Mouse (Mus musculus): Measurements from ENCODE around the gene Clba1. TPM values are rescaled to one million over a fixed set of nuclear protein-coding genes. Genes with fewer than 3 reads are reported as not detected.

Clba1 gene
- polyA plus RNA-seq, 1 experiment from 2014 or later: 6.0 TPM

- no peaks in the 10 kb centered on the region for H3K4me1 ChIP-seq (ENCODE audit: control insufficient read depth, insufficient read depth, low read length)
- H3K27me3 ChIP-seq (ENCODE audit: control insufficient read depth, insufficient read depth, low read length): no peaks in the 10 kb centered on the region; the same call in 1 of the 2 replicates
- no peak overlapping the region for H3K4me2 ChIP-seq (ENCODE audit: low read depth, low read length)
- no peaks in the 10 kb centered on the region for H3K36me3 ChIP-seq (ENCODE audit: control insufficient read depth, insufficient read depth)
- ATAC-seq (replicated peaks; ENCODE audit: extremely low read depth, insufficient read depth, low FRiP score): no peak
- WGBS: 72% methylated on average over 11 of the region's 11 CpGs
- H3K9me3 ChIP-seq (replicated peaks; ENCODE audit: control insufficient read depth, low read length): no peaks in the 10 kb centered on the region
- H3K4me3 ChIP-seq (ENCODE audit: low read length): no peak overlapping the region
- no peak overlapping the region for H3K9ac ChIP-seq (ENCODE audit: low read length)
- H3K27ac ChIP-seq (ENCODE audit: low read length): no peak overlapping the region
Observed at GRCm38 (mm10) chr12:112849235-112850022, 40.7 kb downstream of the Clba1 start.

- H3K4me3 ChIP-seq (ENCODE audit: low read length): no peak overlapping the region
- no peak overlapping the region for H3K27ac ChIP-seq (ENCODE audit: low read length)
- no peaks in the 10 kb centered on the region for H3K4me1 ChIP-seq (ENCODE audit: control insufficient read depth, insufficient read depth, low read length)
- H3K9me3 ChIP-seq (replicated peaks; ENCODE audit: control insufficient read depth, low read length): no peaks in the 10 kb centered on the region
- no peaks in the 10 kb centered on the region; the same call in 1 of the 2 replicates for H3K27me3 ChIP-seq (ENCODE audit: control insufficient read depth, insufficient read depth, low read length)
- no peak overlapping the region for H3K9ac ChIP-seq (ENCODE audit: low read length)
- 88% methylated on average over 9 of the region's 9 CpGs for WGBS
- ATAC-seq (replicated peaks; ENCODE audit: extremely low read depth, insufficient read depth, low FRiP score): no peak
- no peaks in the 10 kb centered on the region for H3K36me3 ChIP-seq (ENCODE audit: control insufficient read depth, insufficient read depth)
- no peak overlapping the region for H3K4me2 ChIP-seq (ENCODE audit: low read depth, low read length)
Observed at GRCm38 (mm10) chr12:112850344-112850743, 41.6 kb downstream of the Clba1 start.

GRCm38 (mm10) chr12:112851116-112851515, 42.4 kb downstream of the Clba1 start:
- WGBS: 19% methylated on average over 7 of the region's 8 CpGs
- no peaks in the 10 kb centered on the region; the same call in 1 of the 2 replicates for H3K27me3 ChIP-seq (ENCODE audit: control insufficient read depth, insufficient read depth, low read length)
- H3K4me3 ChIP-seq (ENCODE audit: low read length): no peak overlapping the region
- H3K27ac ChIP-seq (ENCODE audit: low read length): no peak overlapping the region
- ATAC-seq (replicated peaks; ENCODE audit: extremely low read depth, insufficient read depth, low FRiP score): no peak
- H3K36me3 ChIP-seq (ENCODE audit: control insufficient read depth, insufficient read depth): no peaks in the 10 kb centered on the region
- no peak overlapping the region for H3K4me2 ChIP-seq (ENCODE audit: low read depth, low read length)
- H3K9me3 ChIP-seq (replicated peaks; ENCODE audit: control insufficient read depth, low read length): no peaks in the 10 kb centered on the region
- no peak overlapping the region for H3K9ac ChIP-seq (ENCODE audit: low read length)
- no peaks in the 10 kb centered on the region for H3K4me1 ChIP-seq (ENCODE audit: control insufficient read depth, insufficient read depth, low read length)

DNA sequence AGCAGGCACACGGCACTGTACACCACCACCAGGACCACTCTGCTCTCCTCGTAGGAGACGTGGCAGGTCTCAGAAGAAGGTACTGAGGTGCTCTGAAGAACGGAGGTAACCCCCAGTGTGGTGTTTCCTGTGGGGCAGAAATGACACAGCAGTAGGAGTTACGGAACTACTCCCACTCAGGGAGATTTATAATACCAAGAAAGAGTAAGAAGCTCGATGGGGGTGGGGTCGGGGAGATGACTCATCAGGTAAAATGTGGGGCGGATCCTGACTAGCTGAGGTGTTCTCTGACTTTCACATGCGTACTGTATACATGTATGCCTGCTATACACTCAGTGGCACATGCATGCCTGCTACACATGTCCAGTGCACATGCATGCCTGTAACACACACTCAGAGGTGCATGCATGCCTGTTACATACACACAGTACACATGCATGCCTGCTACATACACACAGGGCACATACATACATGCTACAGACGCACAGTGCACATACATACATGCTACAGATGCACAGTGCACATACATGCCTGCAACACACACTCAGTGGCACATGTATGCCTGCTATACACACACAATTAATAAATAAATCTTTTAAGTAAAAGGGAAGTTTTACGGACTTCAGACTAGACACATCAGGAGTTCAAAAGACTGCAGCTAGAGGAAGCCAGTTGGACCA, 44.5 kb downstream of the Clba1 start:
- no peak for ATAC-seq (replicated peaks; ENCODE audit: extremely low read depth, insufficient read depth, low FRiP score)
- H3K27me3 ChIP-seq (ENCODE audit: control insufficient read depth, insufficient read depth, low read length): no peaks in the 10 kb centered on the region; the same call in 1 of the 2 replicates
- H3K4me1 ChIP-seq (ENCODE audit: control insufficient read depth, insufficient read depth, low read length): no peaks in the 10 kb centered on the region
- no peaks in the 10 kb centered on the region for H3K36me3 ChIP-seq (ENCODE audit: control insufficient read depth, insufficient read depth)
- no peak overlapping the region for H3K4me2 ChIP-seq (ENCODE audit: low read depth, low read length)
- H3K27ac ChIP-seq (ENCODE audit: low read length): no peak overlapping the region
- H3K9me3 ChIP-seq (replicated peaks; ENCODE audit: control insufficient read depth, low read length): no peaks in the 10 kb centered on the region
- no peak overlapping the region for H3K9ac ChIP-seq (ENCODE audit: low read length)
- 79% methylated on average over 11 of the region's 11 CpGs for WGBS
- H3K4me3 ChIP-seq (ENCODE audit: low read length): no peak overlapping the region

GRCm38 (mm10) chr12:112854610-112855333, 46.0 kb downstream of the Clba1 start:
- ATAC-seq (replicated peaks; ENCODE audit: extremely low read depth, insufficient read depth, low FRiP score): no peak; the same call in 1 of the 2 replicates
- Histone ChIP-seq H3K36me3 (ENCODE audit: control insufficient read depth, insufficient read depth) (no peaks in the 10 kb centered on the region), H3K9ac (ENCODE audit: low read length) (0 out of 2 replicates have a peak overlapping the region, but pooled peaks have one; percentile 7), H3K9me3 (replicated peaks; ENCODE audit: control insufficient read depth, low read length) (no peaks in the 10 kb centered on the region), H3K27ac (ENCODE audit: low read length) (no peak overlapping the region), H3K4me2 (ENCODE audit: low read depth, low read length) (no peak overlapping the region), H3K4me1 (ENCODE audit: control insufficient read depth, insufficient read depth, low read length) (no peaks in the 10 kb centered on the region), H3K27me3 (ENCODE audit: control insufficient read depth, insufficient read depth, low read length) (no peaks in the 10 kb centered on the region; the same call in 1 of the 2 replicates), H3K4me3 (ENCODE audit: low read length) (no peak overlapping the region)
- WGBS: 71% methylated on average over 7 of the region's 7 CpGs

DNA sequence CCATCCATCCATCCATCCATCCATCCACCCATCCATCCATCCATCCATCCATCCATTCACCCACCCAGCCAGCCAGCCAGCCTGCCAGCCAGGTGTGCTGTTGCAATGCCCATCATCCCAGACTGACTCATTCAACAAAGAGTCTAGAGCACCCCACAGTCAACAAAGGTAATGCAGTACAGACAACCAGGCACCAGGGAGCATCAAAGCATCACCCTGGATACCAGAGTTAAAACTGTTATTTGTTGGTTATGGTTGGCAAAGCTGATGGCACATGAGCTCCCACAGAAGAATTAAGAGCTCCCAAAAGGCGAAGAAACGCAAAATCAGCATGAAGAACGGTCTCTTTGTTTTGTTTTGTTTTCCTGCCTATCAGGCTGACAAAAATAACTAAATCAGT, 47.6 kb downstream of the Clba1 start:
- ATAC-seq (replicated peaks; ENCODE audit: extremely low read depth, insufficient read depth, low FRiP score): no peak
- H3K9ac ChIP-seq (ENCODE audit: low read length): no peak overlapping the region

DNA sequence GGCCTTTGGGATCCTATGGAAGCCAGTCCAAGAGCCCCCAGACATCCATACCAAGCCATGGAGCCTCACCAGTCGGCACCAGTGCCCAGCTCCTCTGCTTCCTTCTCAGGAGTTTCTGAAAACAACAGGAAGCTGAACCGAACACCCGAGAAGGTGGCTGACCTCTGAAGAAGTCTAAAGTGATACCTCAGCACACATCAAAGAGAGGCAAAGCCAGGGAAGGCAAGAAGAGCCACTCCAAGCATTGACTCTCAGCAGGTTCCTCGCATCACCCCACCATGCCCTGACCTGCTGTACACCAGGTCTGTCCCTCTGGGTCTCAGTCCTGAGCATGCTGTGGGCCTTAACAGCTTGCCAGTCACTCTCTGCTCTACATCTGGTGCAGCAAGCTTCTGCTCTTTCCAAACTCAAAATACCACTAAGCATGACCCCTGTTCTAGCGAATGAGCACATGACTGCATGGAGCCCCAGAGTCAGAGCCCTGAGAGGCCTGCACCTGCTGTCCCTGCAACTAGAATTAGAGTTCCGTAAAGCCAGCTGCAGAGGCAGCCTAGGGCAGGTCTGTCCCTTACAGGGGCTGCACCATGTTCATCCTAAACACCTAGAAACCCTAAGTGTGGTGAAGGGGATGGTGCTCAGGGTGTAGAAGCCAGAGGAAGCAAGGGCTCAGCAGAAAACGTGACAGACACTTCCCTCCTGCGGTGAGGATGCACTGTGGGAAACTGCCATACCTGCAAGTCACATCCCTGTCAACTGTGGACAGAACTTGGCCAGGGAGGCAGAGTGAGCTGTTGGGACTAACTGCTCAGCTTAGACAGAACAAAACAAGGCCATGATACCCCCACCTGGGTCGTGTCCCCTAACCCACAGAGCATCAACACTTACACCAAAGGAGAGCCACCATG, 48.5 kb downstream of the Clba1 start:
- WGBS: 60% methylated on average over 9 of the region's 9 CpGs
- Histone ChIP-seq H3K27ac (ENCODE audit: low read length) (peak overlapping the region; percentile 22; the same call in 1 of the 2 replicates), H3K36me3 (ENCODE audit: control insufficient read depth, insufficient read depth) (no peaks in the 10 kb centered on the region), H3K27me3 (ENCODE audit: control insufficient read depth, insufficient read depth, low read length) (no peaks in the 10 kb centered on the region; the same call in 1 of the 2 replicates), H3K9ac (ENCODE audit: low read length) (no peak overlapping the region), H3K4me2 (ENCODE audit: low read depth, low read length) (no peak overlapping the region), H3K4me3 (ENCODE audit: low read length) (no peak overlapping the region), H3K4me1 (ENCODE audit: control insufficient read depth, insufficient read depth, low read length) (no peaks in the 10 kb centered on the region), H3K9me3 (replicated peaks; ENCODE audit: control insufficient read depth, low read length) (no peaks in the 10 kb centered on the region)
- 0 out of 2 replicates have a peak, but pooled peaks have one; percentile 14 for ATAC-seq (replicated peaks; ENCODE audit: extremely low read depth, insufficient read depth, low FRiP score)

More for the DNA sequence above, 47.6 kb downstream of the Clba1 start:
- H3K27ac ChIP-seq (ENCODE audit: low read length): no peak overlapping the region
- H3K9me3 ChIP-seq (replicated peaks; ENCODE audit: control insufficient read depth, low read length): no peaks in the 10 kb centered on the region
- no peaks in the 10 kb centered on the region for H3K4me1 ChIP-seq (ENCODE audit: control insufficient read depth, insufficient read depth, low read length)
- H3K4me2 ChIP-seq (ENCODE audit: low read depth, low read length): no peak overlapping the region
- no peak overlapping the region for H3K4me3 ChIP-seq (ENCODE audit: low read length)
- no peaks in the 10 kb centered on the region for H3K36me3 ChIP-seq (ENCODE audit: control insufficient read depth, insufficient read depth)
- H3K27me3 ChIP-seq (ENCODE audit: control insufficient read depth, insufficient read depth, low read length): no peaks in the 10 kb centered on the region; the same call in 1 of the 2 replicates
- WGBS: 78% methylated on average over 3 of the region's 3 CpGs

Data from heart, embryonic 16.5 days (tissue).